Mouse (Mus musculus): Measurements from ENCODE around the gene Slf1. TPM values are rescaled to one million over a fixed set of nuclear protein-coding genes. Genes with fewer than 3 reads are reported as not detected.

The Slf1 gene
- polyA plus RNA-seq, 1 experiment = 7.2 TPM

- no peak for TF ChIP-seq POLR2A (IDR thresholded peaks at IDR 0.05; ENCODE audit: borderline replicate concordance, low read depth, low read length)
- no peak for TF ChIP-seq CTCF (IDR thresholded peaks at IDR 0.05; ENCODE audit: low read depth, low read length)
- no peak overlapping the region for H3K4me3 ChIP-seq (ENCODE audit: insufficient read depth, low read length)
- no peak overlapping the region for H3K27ac ChIP-seq (ENCODE audit: insufficient read depth, low read depth, low read length)
- no peaks in the 10 kb centered on the region for H3K4me1 ChIP-seq (ENCODE audit: control insufficient read depth, insufficient read depth, low read length)
These were observed 116.4 kb downstream of the Slf1 start for GRCm38 (mm10) chr13:77018851-77019250.

- no peak overlapping the region for H3K27ac ChIP-seq (ENCODE audit: insufficient read depth, low read depth, low read length)
- H3K4me1 ChIP-seq (ENCODE audit: control insufficient read depth, insufficient read depth, low read length) = no peaks in the 10 kb centered on the region
- H3K4me3 ChIP-seq (ENCODE audit: insufficient read depth, low read length) = no peak overlapping the region
- no peak for TF ChIP-seq CTCF (IDR thresholded peaks at IDR 0.05; ENCODE audit: low read depth, low read length)
- no peak for TF ChIP-seq POLR2A (IDR thresholded peaks at IDR 0.05; ENCODE audit: borderline replicate concordance, low read depth, low read length)
These were observed 131.6 kb downstream of the Slf1 start for GRCm38 (mm10) chr13:77003684-77004083.

DNA sequence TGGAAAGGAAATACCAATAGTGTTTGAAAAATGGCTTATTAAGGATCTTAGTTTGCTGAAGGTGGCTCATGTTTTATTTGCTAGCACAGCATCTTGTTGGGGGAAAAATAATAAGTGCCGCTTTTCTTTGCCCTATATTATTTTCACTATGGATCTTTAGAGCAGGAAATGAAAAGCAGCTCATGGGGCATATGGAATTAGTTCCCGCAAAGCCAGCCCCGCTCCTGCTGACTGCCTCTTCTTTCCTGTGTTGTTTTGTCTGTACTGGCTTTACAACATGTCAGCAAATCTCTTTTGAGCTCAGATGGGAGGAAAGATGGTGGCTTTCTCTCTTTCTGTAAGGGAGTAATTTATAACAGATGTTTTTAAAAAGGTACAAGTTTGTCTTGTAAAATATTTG, 132.6 kb downstream of the Slf1 start:
- Histone ChIP-seq H3K4me3 (ENCODE audit: insufficient read depth, low read length) (no peak overlapping the region), H3K27ac (ENCODE audit: insufficient read depth, low read depth, low read length) (no peak overlapping the region), H3K4me1 (ENCODE audit: control insufficient read depth, insufficient read depth, low read length) (no peaks in the 10 kb centered on the region)
- TF ChIP-seq POLR2A (IDR thresholded peaks at IDR 0.05; ENCODE audit: borderline replicate concordance, low read depth, low read length) (no peak), CTCF (IDR thresholded peaks at IDR 0.05; ENCODE audit: low read depth, low read length) (no peak)

Other genes starting within 250 kb of the Slf1 start
- gene 2210408I21Rik, start 67 bp upstream of the Slf1 start, polyA plus RNA-seq (2012; ENCODE audit: insufficient read depth, insufficient read length, missing spikeins) = 2.8 and 3.3 TPM in 2 replicates